Mouse (Mus musculus) limb, embryonic 10.5 days (tissue): Measurements from ENCODE around the gene Plk1. TPM values are rescaled to one million over a fixed set of nuclear protein-coding genes. Genes with fewer than 3 reads are reported as not detected.
A peak's percentile ranks its signal among the peaks of the same experiment; 100 is the strongest.

Experiments used
- DNase-seq: peaks from one replicate; pipeline ENCODE4 v3.0.0-alpha.2; 2017; ENCODE audit warnings: low spot score
- H3K27ac ChIP-seq: fragments of 300-500 bp; sonication (generic); 2 replicates; pipeline ENCODE4 v1.5.1; 2016; ENCODE audit warnings: mild to moderate bottlenecking
- H3K27me3 ChIP-seq: fragments of 300-500 bp; sonication (generic); 2 replicates; pipeline ENCODE4 v1.6.1; 2016; ENCODE audit warnings: low read depth, mild to moderate bottlenecking; ENCODE audit not compliant: poor library complexity, severe bottlenecking
- H3K36me3 ChIP-seq: fragments of 300-500 bp; sonication (generic); 2 replicates; pipeline ENCODE4 v1.6.1; 2016; ENCODE audit warnings: mild to moderate bottlenecking, moderate library complexity
- H3K4me1 ChIP-seq: fragments of 300-500 bp; sonication (generic); 2 replicates; pipeline ENCODE4 v1.6.1; 2016
- H3K4me3 ChIP-seq: fragments of 300-500 bp; sonication (generic); 2 replicates; pipeline ENCODE4 v1.5.1; 2016; ENCODE audit warnings: mild to moderate bottlenecking, moderate library complexity
- H3K9me3 ChIP-seq: fragments of 300-500 bp; sonication (generic); replicated peaks from 2 replicates; pipeline ENCODE4 v1.6.1; 2016; ENCODE audit warnings: mild to moderate bottlenecking
- WGBS: fragments of 180-500 bp; shearing (Covaris S2); methylation state at CpG from one replicate; pipeline ENCODE4 v1.1.7; 2016; 5-methylcytosine and 5-hydroxymethylcytosine counted together
- polyA plus RNA-seq: library from polyadenylated mRNA; unstranded; fragments of >200 nt; fragmentation: Nextera tagmentation; extraction: Ambion mirVana; gene quantifications from 2 replicates; pipeline ENCODE4 v1.2.1, GENCODE M21; 2016

Plk1 gene
- polyA plus RNA-seq = 248 and 264 TPM in 2 replicates

DNA sequence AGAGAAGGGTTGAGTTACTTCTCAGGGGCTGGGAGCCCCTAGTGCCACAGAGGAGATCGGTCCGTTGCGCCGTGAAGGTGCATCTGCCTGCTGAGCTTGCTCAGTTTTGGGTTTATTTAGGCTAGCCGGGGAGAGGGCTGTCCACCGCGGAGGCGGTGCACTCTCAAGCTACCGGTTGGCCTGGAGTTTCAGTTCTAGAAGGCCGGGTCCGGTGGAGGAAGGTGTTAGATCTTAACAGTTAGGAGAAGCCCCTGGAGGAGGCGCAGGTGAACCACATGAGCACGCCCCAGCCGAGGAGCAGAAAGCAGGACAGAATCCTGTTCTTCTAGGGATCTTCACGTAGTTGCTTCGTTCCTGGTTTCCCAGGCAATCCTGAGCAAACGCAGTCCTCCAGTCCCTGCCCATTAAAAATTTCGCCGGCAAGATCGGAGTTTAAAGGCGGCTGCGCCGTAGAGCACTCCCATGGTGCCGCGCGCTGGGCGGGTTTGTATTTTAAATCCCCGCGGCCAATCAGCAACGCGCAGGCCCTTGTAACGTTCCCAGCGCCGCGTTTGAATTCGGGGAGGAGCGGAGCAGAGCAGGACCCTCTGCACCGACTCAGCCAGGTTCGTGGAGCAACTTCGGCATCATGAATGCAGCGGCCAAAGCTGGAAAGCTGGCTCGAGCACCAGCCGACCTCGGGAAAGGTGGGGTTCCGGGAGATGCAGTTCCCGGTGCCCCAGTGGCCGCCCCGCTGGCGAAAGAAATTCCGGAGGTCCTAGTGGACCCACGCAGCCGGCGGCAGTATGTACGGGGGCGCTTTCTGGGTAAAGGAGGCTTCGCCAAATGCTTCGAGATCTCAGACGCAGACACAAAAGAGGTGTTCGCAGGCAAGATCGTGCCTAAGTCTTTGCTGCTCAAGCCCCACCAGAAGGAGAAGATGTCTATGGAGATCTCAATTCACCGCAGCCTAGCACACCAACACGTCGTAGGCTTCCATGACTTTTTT, at the start of gene Plk1:
TSS of gene Plk1 (plus strand) at position 525 of the 988 bp plus-strand sequence.
- H3K4me3 ChIP-seq = peak within 1 kb of the TSS; percentile 82
- no peaks in the 10 kb centered on the region for H3K9me3 ChIP-seq
- WGBS = under 1% methylated on average over 63 of the region's 63 CpGs
- peaks cover 38% of the 10 kb centered on the region for H3K36me3 ChIP-seq
- H3K4me1 ChIP-seq = peaks cover 35% of the 10 kb centered on the region
- DNase-seq = peak; percentile 92
- H3K27ac ChIP-seq = peak within 1 kb of the TSS; percentile 91
- H3K27me3 ChIP-seq = no peaks in the 10 kb centered on the region

DNA sequence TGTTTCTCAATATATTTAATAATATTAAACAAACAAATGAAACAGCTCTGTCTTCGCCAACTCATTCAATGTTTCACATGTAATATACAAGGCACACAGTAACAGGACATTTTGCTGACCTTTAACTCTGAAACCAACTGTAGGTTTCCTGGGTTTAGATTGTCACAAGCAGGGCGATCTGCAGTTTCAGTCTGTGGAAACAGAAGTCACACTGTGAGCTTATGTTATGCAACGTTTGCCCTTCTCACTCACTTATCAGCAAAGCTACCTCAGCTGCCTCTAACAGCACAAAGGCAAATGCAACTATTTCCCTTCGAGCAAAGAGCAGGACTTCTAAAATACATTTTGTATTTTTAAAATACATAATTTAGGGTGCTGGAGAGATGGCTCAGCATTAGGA, 35.7 kb upstream of the Plk1 start:
- Histone ChIP-seq H3K27ac (no peak overlapping the region), H3K4me3 (no peak overlapping the region), H3K36me3 (peaks cover 95% of the 10 kb centered on the region), H3K4me1 (no peaks in the 10 kb centered on the region), H3K9me3 (no peaks in the 10 kb centered on the region), H3K27me3 (no peaks in the 10 kb centered on the region)
- 84% methylated on average over 4 of the region's 4 CpGs for WGBS
- no peak for DNase-seq

DNA sequence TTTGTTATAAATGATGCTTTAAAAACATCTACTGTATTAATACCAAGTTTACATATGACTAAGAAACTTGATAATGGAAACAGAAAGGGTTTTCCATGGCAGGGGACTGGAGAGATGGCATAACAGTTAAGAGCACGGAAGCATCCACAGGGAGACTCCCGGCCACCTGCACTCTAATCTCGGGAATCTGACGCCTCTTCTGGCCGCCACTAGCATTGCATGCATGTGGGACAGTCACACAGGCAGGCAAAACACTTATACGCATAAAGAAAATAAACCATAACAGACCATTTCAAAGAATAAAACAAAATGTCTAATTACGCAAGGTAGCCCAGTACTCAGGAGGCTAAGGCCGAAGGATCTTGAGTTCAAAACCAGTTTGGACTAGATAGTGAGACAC, 33.6 kb upstream of the Plk1 start:
- 82% methylated on average over 8 of the region's 8 CpGs for WGBS
- H3K36me3 ChIP-seq = peaks cover 91% of the 10 kb centered on the region

DNA sequence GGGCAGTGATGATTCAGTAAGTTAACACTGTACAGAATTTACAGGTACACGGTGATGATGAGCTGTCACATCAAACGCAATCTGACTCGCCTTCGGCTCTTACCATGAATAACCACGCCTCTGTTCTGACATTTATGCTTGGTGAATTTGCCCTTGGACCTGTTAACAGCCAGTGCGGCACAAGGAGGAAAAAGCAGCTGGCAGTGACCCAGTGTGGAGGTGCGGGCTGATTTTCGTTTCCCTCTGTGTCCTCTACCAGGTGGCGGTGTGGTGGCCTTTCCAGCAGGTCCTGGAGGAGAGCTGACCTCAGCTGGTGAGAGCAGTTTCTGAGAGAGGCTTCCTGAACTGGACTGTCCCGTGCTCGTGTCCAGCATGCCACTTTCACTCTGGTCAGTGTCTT, 32.3 kb upstream of the Plk1 start:
- Histone ChIP-seq H3K27ac (no peak overlapping the region), H3K36me3 (peaks cover 78% of the 10 kb centered on the region), H3K27me3 (no peaks in the 10 kb centered on the region), H3K9me3 (no peaks in the 10 kb centered on the region), H3K4me1 (peaks cover 5% of the 10 kb centered on the region; the same call in 1 of the 2 replicates), H3K4me3 (no peak overlapping the region)
- DNase-seq = no peak
- WGBS = 95% methylated on average over 11 of the region's 11 CpGs

More for the DNA sequence above, 33.6 kb upstream of the Plk1 start:
- no peak for DNase-seq
- H3K27me3 ChIP-seq = no peaks in the 10 kb centered on the region
- H3K27ac ChIP-seq = no peak overlapping the region
- no peaks in the 10 kb centered on the region for H3K9me3 ChIP-seq
- no peaks in the 10 kb centered on the region for H3K4me1 ChIP-seq
- H3K4me3 ChIP-seq = no peak overlapping the region

DNA sequence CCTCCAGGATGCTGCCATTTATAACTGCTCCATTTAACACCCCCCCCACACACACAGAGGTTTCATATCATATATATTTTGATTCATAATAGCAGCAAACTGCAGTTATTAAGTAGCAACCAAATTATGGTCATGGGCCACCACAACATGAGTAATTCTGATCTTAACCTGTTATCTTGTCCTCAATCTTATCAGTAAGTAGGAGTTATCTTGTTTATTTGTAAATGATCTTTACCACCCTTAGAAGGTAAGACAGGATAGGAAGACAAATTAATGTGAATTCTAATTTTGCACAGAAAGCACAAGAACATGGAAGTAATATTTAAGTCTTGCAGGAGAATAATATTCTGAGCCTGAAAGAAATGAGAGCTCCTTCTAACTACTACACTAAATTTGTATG, 27.4 kb upstream of the Plk1 start:
- Histone ChIP-seq H3K27me3 (no peaks in the 10 kb centered on the region), H3K36me3 (peaks cover 55% of the 10 kb centered on the region), H3K4me3 (peak overlapping the region; percentile 86), H3K9me3 (no peaks in the 10 kb centered on the region), H3K27ac (no peak overlapping the region), H3K4me1 (peaks cover 12% of the 10 kb centered on the region)
- DNase-seq = no peak

DNA sequence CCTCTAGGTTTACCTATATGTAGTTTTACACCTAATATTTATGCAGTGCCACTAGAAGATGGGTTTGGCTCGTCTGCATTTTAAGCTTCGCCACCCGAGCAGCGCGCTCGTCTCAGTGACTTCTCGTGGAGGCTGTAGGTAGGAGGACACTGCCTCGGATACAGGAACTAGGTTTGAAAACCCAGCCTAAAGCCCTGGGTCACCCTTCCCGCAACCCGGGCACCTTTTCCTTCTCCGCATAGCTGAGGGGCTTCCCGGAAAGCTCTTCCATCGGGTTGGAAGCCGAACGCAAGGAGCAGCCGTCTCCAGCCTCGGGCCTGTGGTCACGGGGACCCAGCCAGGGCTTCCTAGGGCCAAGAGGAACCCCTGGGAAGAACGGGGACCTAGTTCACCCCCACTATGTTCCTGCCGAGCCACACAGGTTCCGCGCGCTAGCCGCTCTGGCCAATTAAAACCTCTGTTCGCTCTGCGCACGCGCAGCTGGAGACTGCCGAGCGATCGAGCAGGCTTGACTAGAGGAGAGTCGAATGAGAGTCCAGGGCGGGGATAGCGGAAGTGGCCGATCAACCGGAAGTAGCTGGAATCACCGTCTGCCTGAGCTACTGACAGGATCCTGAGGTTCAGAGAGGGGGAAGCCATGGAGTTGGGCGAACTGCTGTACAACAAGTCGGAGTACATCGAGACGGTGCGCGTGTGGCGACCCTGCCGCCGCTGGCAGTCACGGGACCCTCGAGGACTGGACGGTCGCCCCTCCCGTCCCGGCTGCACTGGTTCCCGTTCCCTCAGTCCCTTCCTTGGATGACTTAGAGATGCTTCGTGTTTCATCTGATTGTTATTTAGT, 26.5 kb upstream of the Plk1 start, which contains the start of the genes Palb2 and Dctn5:
TSS of gene Palb2 (minus strand) at position 489 of the 841 bp plus-strand sequence.
TSS of gene Dctn5 (plus strand) at position 545 of the 841 bp plus-strand sequence.
- Histone ChIP-seq H3K36me3 (peaks cover 55% of the 10 kb centered on the region), H3K27me3 (no peaks in the 10 kb centered on the region), H3K9me3 (no peaks in the 10 kb centered on the region), H3K4me1 (peaks cover 12% of the 10 kb centered on the region), H3K4me3 (peak within 1 kb of the TSS; percentile 86), H3K27ac (peak within 1 kb of the TSS; percentile 90)
- under 1% methylated on average over 54 of the region's 54 CpGs for WGBS
- peak; percentile 100 for DNase-seq

DNA sequence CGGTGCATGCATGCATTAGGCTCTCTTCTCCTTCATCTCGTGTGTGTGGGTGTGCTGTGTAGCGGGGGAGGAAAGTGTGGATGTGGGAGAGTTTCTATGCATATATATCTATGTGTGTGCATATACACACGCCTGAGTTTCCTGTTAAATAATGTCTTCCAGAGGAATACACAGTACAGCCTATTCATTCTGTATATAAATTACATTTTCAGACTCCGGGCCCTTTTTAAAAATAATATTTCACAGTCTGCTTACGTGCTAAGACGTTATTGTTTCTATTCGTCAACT, 26.0 kb upstream of the Plk1 start:
- peak overlapping the region; percentile 86 for H3K4me3 ChIP-seq
- peaks cover 12% of the 10 kb centered on the region for H3K4me1 ChIP-seq
- WGBS = 19% methylated on average over 8 of the region's 8 CpGs
- H3K9me3 ChIP-seq = no peaks in the 10 kb centered on the region
- H3K27me3 ChIP-seq = no peaks in the 10 kb centered on the region
- H3K27ac ChIP-seq = peak overlapping the region; percentile 90
- H3K36me3 ChIP-seq = peaks cover 55% of the 10 kb centered on the region
- DNase-seq = no peak

DNA sequence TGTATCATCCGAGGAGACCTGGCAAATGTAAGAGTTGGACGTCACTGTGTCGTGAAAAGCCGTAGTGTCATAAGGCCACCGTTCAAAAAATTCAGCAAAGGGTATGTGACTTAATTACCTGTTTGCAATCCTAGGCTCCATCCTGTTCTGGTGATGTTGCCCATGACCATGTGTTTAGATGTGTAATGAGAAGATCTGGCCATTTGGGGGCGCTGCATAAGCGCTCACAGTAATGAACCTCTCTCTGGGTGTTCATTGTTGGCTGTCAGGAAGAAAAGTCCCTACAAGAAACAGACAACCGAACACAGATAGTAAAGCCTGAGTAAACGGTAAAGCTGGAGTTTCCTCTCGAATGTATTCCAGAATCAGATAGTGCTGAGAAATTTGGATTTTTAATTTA, 24.2 kb upstream of the Plk1 start:
- Histone ChIP-seq H3K27me3 (no peaks in the 10 kb centered on the region), H3K9me3 (no peaks in the 10 kb centered on the region), H3K36me3 (peaks cover 57% of the 10 kb centered on the region), H3K4me3 (no peak overlapping the region), H3K4me1 (peaks cover 12% of the 10 kb centered on the region), H3K27ac (no peak overlapping the region)
- DNase-seq = no peak
- 77% methylated on average over 10 of the region's 10 CpGs for WGBS

DNA sequence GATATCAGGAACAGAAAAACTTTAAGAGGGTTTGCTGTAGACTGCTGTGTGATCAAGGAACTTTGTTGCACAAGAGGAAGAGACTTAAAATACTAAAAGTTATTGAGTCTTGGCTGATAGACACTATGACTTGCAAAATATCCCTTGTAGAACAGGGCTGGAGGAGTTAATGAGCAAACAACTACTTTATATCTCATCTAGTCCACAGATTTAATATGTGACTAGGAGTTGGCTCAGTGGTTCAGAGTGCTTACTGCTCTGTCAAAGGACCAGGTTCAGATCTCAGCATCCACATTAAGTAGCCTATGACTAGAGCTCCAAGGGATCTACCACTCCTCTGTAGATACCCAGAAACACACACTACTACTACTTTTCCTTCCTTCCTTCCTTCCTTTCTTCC, 22.2 kb upstream of the Plk1 start:
- no peak for DNase-seq
- H3K9me3 ChIP-seq = no peaks in the 10 kb centered on the region
- H3K4me3 ChIP-seq = no peak overlapping the region
- no peaks in the 10 kb centered on the region for H3K27me3 ChIP-seq
- H3K4me1 ChIP-seq = peaks cover 6% of the 10 kb centered on the region
- peaks cover 77% of the 10 kb centered on the region for H3K36me3 ChIP-seq
- no peak overlapping the region for H3K27ac ChIP-seq

DNA sequence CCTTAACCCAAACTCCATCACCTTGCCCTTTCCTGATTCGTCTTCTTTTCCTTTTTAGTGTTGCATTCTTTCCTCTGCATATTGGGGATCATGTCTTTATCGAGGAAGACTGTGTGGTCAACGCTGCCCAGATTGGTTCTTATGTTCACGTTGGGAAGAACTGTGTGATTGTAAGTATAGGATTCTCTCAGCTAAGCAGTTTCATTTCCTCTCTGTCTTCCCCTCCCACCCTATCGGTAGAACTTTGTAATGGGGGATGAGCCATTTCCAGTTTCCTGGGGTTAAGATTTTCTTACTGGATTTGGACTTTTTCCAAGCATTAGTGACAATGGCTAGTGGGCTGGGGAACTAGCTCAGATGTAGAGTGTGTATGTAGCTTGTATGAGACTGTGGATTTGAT, 21.0 kb upstream of the Plk1 start:
- no peak for DNase-seq
- Histone ChIP-seq H3K9me3 (no peaks in the 10 kb centered on the region), H3K27me3 (no peaks in the 10 kb centered on the region), H3K36me3 (peaks cover 88% of the 10 kb centered on the region), H3K4me1 (peaks cover 6% of the 10 kb centered on the region), H3K27ac (no peak overlapping the region), H3K4me3 (no peak overlapping the region)
- WGBS = 90% methylated on average over 5 of the region's 5 CpGs

DNA sequence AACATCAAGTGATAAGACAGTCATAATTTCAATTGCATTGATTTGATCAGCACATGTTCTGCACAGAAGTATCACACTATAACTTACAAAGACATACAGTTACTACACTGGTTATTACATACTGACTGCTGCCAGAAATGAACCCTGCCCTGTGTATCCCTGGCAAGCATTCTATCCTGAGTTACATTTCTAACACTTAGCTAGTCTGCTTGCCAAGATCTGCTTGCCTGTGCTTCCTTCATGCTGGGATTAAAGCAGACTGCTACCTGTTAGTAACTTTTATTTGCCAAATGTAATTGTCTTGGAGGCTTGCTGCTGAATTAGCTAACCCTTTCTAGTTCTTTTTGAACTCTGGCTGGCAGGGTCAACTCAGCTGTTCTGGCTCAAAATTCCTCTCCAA, 18.2 kb upstream of the Plk1 start:
- H3K4me3 ChIP-seq = no peak overlapping the region
- H3K9me3 ChIP-seq = no peaks in the 10 kb centered on the region
- no peaks in the 10 kb centered on the region for H3K4me1 ChIP-seq
- peaks cover 97% of the 10 kb centered on the region for H3K36me3 ChIP-seq
- no peak overlapping the region for H3K27ac ChIP-seq
- H3K27me3 ChIP-seq = no peaks in the 10 kb centered on the region
- no peak for DNase-seq

DNA sequence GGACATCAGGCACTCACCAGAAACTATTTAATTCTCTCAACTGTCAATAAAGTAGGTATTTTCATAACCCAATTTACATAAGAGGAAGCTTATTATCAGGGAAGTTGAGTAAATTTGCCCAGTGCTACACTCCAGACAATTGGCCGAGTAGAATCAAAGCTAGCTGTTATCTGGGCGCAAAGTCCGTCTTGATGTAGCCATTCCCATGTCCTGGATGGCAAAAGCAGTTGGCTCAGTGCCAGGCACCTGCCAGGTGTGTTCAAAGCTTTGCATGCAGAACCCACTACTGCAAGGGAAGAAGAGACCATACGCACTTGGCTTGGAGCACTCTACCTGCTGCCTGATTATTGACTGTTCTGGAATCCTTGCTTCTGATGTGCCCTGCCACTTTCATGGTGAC, 6.8 kb upstream of the Plk1 start:
- peaks cover 32% of the 10 kb centered on the region for H3K36me3 ChIP-seq
- DNase-seq = no peak
- H3K9me3 ChIP-seq = no peaks in the 10 kb centered on the region
- H3K4me1 ChIP-seq = peaks cover 3% of the 10 kb centered on the region
- no peak overlapping the region for H3K4me3 ChIP-seq
- no peaks in the 10 kb centered on the region for H3K27me3 ChIP-seq
- 94% methylated on average over 4 of the region's 4 CpGs for WGBS
- H3K27ac ChIP-seq = no peak overlapping the region

DNA sequence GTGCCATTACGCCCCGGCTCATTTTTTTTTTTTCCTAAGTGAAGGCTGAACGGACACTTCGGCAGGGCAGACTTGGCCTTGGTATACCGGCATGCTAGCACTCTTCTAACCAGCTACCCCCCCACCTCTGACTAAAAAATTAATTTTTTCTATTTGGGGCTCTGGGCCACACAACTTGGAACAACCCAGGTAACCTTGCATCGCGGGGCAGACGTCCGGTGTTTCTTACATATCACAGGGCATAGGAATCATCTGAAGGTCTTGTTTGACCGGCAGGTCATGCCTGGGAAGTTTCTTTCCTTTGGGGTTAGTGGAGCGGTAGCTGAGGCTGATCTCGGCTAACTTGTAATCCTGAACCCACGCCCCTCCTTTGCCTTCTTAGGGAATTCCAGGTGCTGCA, 751 bp upstream of the Plk1 start:
- H3K4me1 ChIP-seq = peaks cover 35% of the 10 kb centered on the region
- no peak for DNase-seq
- 7% methylated on average over 13 of the region's 13 CpGs for WGBS
- H3K36me3 ChIP-seq = peaks cover 31% of the 10 kb centered on the region
- no peaks in the 10 kb centered on the region for H3K27me3 ChIP-seq
- H3K27ac ChIP-seq = peak overlapping the region; percentile 91
- H3K4me3 ChIP-seq = peak overlapping the region; percentile 82
- no peaks in the 10 kb centered on the region for H3K9me3 ChIP-seq
